Mouse (Mus musculus): ENCODE results near the gene Espnl. TPM values are rescaled to one million over a fixed set of nuclear protein-coding genes. Genes with fewer than 3 reads are reported as not detected.

Gene Espnl
- not detected in 2 replicates for total RNA-seq (2015)
- not detected in 2 replicates for total RNA-seq (2017)

DNA sequence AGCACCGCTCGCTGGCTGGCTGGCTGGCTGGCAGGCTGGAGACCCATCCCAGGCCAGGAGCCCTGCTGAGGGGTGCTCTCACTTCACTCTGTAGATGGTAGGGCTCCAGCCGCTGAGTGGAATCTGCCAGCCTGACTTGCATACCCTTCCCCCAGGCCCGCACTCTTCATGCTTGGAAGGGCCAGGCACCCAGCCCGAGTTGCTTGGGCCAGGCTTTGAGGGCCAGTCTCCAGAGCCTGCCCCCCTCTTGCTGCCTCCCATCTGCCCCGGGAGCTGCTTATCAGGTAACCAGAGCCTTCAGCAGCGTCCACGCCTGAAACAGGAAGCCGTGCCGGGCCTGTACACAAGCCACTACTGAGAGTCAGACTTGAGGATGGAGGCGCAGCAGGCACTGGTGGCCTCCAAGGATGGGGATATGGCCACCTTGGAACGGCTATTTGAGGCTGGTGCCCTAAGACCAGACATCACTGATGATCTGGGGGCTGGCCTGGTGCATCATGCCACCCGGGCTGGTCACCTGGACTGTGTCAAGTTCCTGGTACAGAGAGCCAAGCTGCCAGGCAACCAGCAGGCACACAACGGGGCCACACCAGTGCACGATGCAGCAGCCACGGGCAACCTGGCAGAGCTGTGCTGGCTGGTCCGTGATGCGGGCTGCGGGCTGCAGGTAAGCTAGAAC is at the start of gene Espnl:
Gene Espnl, plus strand, starts transcription at position 316 of the 679 bp plus-strand sequence.
- peak; percentile 33; the same call in 1 of the 2 replicates for ATAC-seq (ENCODE audit: poor library complexity, severe bottlenecking)

DNA sequence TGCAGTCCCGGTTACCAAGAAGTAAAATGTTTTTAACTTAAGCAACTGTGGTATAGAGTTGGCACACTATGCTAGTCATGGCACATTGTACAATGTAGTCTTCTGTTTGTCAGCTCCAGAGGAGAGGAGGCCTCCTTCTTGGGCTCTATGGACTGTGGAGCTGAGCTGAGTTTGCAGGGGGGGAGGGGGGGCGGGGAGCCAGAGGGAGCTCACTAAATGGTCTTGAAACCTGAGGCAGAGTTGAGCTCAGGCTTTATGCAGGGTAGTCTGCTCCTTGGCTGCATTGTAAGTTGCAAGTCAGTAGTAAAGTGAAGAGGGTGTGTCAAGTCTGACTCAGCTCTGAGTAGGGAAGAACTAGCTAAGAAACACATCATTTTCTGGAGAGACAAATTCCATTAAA is 49.6 kb upstream of the Espnl start:
- ATAC-seq (ENCODE audit: poor library complexity, severe bottlenecking): no peak

DNA sequence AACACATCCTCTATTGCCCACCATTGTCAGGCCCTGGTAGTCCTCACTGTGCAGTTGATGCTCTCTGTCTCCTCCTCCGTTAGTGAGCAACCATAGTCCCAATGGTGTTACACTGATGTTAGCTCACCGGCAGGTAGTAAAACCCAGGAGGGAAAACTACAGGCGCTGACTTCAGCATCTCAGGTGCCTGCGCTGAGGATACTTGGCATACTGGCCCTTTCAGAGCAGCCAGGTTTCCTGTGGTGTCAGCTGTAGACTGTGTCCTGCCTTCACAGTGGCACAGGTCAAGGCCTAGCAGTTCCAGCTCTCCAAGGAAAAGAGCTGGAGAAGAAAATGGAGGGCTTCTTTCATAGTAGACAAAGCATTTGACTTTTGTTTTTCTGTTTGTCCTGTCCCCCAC is 45.3 kb upstream of the Espnl start:
- no peak for ATAC-seq (ENCODE audit: poor library complexity, severe bottlenecking)

GRCm38 (mm10) chr1:91277480-91277879 is 44.4 kb upstream of the Espnl start:
- no peak for ATAC-seq (ENCODE audit: poor library complexity, severe bottlenecking)

DNA sequence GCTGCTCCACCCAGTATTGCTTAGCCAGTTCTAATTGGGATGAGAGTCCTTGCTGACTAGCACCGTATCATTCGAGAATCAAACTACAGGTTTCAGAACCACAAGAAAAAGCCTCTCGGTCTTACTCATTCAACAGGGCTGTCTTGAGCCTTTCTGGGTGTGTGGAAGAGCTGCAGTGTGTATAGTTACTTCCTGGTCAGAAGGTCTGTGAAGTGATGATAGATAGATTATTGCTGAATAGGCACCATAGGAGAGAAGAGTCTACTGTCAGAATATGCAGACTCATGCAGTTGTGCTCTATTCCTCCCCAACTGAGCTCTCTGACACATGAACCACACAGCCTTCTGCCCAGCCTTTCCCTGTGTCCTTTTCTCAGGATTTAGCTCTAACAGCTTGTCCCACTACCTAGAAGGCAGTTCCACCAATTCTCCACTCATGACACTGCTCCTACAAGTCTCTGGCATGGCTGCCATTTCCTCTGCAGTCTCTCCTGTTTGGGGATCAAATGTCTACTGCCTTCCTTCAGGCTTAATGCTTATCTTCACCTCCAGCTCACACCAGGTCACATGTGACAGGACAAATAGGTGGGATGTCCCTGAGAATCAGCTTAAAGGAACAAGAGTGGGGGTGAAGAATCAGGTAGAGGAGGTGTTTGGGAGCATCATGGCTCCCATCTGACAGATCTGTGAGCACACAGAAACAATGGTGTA is 43.3 kb upstream of the Espnl start:
- ATAC-seq (ENCODE audit: poor library complexity, severe bottlenecking): no peak

- ATAC-seq (ENCODE audit: poor library complexity, severe bottlenecking): no peak
Measured at GRCm38 (mm10) chr1:91279126-91279525, 42.7 kb upstream of the Espnl start.

DNA sequence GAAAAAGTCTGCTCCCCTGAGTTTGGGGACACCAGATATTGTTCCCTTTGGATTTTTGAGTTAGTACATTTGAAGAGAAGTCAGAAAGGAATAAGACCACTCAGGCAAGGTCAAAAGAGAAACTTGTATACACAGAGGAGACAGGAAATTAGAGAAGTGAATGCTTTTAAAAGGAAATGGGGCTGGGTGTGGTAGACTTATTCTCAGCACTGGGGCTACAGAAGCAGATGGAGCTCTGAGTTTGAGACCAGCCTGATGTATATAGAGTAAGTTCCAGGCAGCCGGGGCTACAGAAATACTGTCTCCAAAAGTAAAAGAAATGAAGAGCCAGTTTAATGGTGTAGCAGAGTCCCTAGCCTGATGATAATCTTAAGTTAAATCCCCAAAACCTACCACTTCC is 39.3 kb upstream of the Espnl start:
- peak; percentile 62 for ATAC-seq (ENCODE audit: poor library complexity, severe bottlenecking)

- no peak for ATAC-seq (ENCODE audit: poor library complexity, severe bottlenecking)
Measured at GRCm38 (mm10) chr1:91289375-91289774, 32.5 kb upstream of the Espnl start.

DNA sequence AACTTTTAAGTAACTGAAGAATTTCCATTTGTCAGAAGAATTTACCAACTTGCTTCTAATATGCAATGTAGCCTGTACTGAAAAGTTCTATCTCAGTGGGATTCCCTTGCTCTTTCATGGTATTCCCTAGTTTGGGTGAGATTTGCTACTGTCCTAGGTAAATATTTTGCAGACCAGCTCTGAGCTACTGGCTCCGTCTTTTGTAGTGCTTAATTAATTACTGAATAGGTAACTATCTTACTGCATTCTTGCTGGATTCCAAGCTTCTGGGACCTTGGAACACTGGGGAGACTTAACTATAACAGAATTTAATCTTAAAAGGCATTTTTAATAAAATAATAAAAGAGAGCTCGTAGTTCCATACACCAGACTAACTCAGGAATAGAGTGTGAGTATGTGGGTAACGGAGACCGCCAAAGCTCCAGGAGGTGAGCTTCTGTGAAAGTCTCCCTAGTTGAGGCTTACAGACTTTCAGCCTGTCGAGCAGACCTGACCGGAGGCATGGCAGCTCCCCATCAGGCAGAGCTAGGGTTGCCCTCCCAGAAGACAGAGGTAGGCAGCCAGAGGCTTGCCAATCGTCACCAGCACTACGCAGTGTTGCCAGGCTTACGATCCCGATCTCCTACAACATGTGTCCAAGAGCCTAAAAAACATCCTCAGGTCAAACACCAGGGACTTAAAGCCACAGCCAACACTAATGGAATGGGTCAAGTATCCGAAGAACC is 29.6 kb upstream of the Espnl start:
- no peak for ATAC-seq (ENCODE audit: poor library complexity, severe bottlenecking)

GRCm38 (mm10) chr1:91295544-91295943 is 26.3 kb upstream of the Espnl start:
- ATAC-seq (ENCODE audit: poor library complexity, severe bottlenecking): no peak

DNA sequence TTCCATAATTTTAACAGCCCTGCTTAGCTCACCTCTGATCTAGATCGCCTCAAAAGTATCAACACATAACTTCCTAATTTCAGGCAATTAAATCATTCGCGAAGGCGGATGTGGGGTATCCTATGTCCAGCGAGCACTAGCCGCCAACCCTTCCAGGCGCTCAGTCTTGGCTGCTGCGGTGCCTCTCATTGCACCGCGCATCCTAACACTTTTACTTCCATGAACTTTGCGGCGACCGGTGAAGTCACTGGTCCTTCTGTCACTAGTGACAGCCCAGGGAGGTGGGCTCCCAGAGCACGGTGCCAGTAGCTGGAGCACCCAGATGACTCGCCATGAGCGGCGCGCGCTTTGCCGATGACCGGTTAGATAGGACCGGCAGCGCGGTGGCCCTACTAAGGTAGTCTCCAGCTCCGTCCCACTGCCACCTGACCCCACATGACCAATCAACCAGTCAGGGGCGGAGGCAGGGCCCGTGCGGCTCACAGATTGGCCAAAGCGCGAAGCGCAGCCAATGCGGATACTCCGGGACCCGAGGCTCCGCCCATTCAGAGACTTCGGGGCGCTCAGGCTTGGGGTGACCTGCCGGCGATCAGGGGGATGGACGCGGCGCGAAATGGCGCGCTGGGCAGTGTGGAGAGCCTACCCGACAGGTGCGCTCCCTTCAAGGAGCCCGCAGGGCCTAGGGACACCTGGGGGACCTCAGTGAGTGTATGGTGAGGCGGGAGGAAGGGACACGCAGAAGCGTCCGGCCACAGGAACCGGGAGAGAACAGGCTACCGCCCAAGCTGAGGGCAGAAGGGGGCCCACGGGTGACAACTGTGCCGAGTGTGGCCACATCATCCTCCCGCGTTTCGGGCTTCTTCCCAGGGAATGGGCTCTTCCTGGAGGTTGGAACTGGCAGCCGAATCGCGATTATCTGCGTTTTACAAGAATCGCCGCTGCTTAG is 23.8 kb upstream of the Espnl start, which contains the start of gene Scly:
Gene Scly, plus strand, starts transcription at position 540 of the 946 bp plus-strand sequence.
- peak; percentile 97 for ATAC-seq (ENCODE audit: poor library complexity, severe bottlenecking)

- no peak for ATAC-seq (ENCODE audit: poor library complexity, severe bottlenecking)
Measured at GRCm38 (mm10) chr1:91299026-91299706, 22.7 kb upstream of the Espnl start.

DNA sequence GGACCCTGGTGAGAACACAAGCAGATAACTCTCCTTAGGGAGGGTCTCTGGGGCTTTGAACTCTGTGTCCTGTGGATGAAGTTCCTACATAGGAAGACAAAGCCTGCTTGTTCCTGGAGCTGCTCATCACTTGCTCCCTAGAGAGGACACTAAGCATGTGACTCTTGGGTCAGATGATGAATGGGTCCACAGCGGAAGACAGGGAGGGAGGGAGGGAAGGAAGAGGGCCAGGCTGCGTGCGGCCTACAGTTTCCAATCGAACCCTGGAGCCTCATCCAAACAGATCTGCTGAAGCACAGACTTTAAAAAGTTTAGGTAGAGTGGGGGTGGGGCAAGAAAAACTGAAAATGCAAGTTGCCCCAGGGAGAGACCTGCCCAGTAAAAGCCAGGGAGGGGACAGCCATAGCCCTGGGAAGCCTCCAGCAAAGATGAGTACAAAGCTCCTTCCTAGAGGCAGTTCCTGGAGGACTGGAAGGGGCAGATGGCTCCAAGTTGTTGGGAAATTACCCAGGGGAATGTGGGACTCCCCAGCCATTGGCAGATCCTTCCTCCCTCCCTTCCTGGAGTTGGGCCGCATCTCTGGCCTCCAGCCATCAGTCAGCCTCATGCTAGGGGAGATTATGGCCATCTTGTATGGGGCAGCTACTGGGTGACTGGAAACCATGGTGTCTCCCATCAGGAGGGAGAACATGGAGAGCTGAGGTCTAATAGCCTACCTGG is 22.0 kb upstream of the Espnl start:
- no peak for ATAC-seq (ENCODE audit: poor library complexity, severe bottlenecking)

- no peak for ATAC-seq (ENCODE audit: poor library complexity, severe bottlenecking)
Measured at GRCm38 (mm10) chr1:91301206-91301920, 20.5 kb upstream of the Espnl start.

DNA sequence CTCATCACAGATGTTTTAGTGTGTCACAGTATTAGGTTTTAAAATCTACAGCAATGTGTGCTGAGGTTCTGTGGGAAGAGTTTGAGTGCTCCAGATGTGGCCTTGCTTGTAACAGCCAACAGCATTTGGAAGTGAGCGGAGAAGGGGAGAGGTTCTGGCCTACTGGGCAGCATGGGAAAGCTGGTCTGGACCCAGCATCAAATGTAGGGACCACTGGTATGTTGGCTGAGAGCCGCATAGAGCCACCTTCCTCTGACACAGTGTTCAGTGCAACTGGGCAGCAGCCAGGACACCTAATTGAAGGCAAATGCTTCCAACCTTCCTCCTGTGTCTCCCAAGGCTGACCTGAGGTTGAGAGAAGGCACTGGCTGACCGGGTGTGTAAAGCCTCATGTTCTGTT is 19.9 kb upstream of the Espnl start:
- no peak for ATAC-seq (ENCODE audit: poor library complexity, severe bottlenecking)

DNA sequence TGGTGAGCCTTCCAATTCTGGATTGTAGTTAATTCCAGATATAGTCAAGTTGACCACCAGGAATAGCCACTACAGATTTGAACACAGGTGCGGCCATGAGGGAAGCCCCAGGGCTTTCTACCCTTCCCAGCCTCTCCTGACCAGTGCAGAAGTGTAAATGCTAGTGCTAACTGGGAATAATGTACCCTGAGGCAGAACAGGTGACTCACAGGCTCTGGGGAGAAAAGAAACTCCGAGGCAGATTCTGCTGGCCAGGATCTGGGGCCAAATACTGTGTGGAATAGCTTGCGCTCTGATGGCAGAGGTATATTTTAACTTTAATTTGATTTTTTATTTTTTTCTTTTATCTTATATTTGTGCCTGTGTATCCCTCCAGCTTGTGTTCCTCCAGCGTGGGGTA is 17.3 kb upstream of the Espnl start:
- no peak for ATAC-seq (ENCODE audit: poor library complexity, severe bottlenecking)

DNA sequence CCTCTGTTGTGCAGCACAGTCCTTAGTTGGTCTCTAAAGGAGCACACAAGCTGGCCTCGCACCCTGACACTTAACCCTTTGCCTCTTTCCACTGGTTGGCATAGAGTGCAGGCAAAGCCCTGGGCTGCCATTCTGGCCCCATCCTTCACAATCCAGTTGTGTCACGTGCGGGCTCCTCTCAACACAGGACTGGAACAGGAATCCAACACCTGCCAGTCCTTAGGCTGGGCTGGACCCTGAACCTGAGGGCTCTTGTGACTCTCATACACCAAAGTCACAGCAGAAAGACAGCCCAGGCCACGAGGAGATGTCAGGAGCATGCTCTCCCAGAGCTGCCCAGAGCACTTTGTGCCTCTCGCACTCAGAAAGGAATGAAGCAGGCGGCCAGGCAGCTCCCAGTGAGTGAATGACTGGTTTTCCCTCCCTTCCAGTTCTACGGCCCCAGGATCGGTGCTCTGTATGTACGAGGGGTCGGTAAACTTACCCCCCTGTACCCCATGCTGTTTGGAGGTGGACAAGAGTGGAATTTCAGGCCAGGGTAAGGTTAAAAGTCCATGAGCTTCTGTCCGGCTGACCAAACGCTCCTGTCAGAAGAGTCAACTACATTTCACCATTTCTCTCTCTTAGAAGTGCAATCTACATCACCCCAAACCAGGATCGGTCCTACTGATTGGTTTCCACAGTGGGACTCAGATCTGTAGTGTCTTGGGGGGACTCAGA is 12.3 kb upstream of the Espnl start:
- no peak for ATAC-seq (ENCODE audit: poor library complexity, severe bottlenecking)

DNA sequence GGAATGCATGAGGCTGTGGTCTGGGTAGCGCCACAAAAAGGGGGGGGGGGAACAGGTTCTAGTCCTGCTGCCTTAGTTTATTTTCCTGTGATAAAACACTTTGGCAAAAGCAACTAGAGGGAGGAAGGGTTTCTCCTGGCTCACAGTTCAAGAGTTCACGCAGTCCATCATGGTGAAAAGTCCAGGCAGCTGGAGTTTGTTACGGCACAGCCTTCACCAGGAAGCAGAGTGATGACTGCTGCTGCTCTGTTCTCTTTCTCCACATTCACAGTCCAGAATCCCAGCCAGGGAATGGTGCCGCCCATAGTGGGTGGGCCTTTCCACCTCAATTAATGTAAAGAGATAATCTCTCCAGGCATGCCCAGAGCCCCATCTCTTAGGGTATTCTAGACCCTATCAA is 9.6 kb upstream of the Espnl start:
- no peak for ATAC-seq (ENCODE audit: poor library complexity, severe bottlenecking)

Data from megakaryocyte, adult 5-6 weeks (primary cell).